Mouse (Mus musculus): Measurements from ENCODE around the gene Coa3. TPM values are rescaled to one million over a fixed set of nuclear protein-coding genes. Genes with fewer than 3 reads are reported as not detected.

Gene Coa3
- polyA plus RNA-seq, 1 experiment from 2014 or later = 197 TPM

- no peak overlapping the region for H3K4me2 ChIP-seq
- no peaks in the 10 kb centered on the region for H3K27me3 ChIP-seq (replicated peaks; ENCODE audit: control insufficient read depth, insufficient read depth, low read length)
- no peak for DNase-seq (ENCODE audit: low spot score)
- no peak overlapping the region for H3K27ac ChIP-seq (ENCODE audit: low read depth, low read length)
- H3K4me1 ChIP-seq (replicated peaks; ENCODE audit: control insufficient read depth, insufficient read depth, low read length) = peaks cover 14% of the 10 kb centered on the region
- no peak overlapping the region for H3K4me3 ChIP-seq (ENCODE audit: low read depth, low read length)
- WGBS = 55% methylated on average over 27 of the region's 27 CpGs
- no peaks in the 10 kb centered on the region for H3K9me3 ChIP-seq (ENCODE audit: control insufficient read depth, low read length)
- H3K36me3 ChIP-seq (ENCODE audit: control insufficient read depth, insufficient read depth, low read length) = peaks cover 5% of the 10 kb centered on the region; the same call in 1 of the 2 replicates
- no peak overlapping the region; the same call in 1 of the 2 replicates for H3K9ac ChIP-seq (ENCODE audit: low read depth, low read length)
- no peak for ATAC-seq (replicated peaks; ENCODE audit: low FRiP score)
Measured at GRCm38 (mm10) chr11:101276319-101277070, 2.4 kb downstream of the Coa3 start.

- ATAC-seq (replicated peaks; ENCODE audit: low FRiP score) = no peak
- no peak overlapping the region for H3K9ac ChIP-seq (ENCODE audit: low read depth, low read length)
- H3K9me3 ChIP-seq (ENCODE audit: control insufficient read depth, low read length) = no peaks in the 10 kb centered on the region
- H3K4me3 ChIP-seq (ENCODE audit: low read depth, low read length) = no peak overlapping the region
- no peak overlapping the region for H3K27ac ChIP-seq (ENCODE audit: low read depth, low read length)
- no peak for DNase-seq (ENCODE audit: low spot score)
- H3K36me3 ChIP-seq (ENCODE audit: control insufficient read depth, insufficient read depth, low read length) = peaks cover 5% of the 10 kb centered on the region; the same call in 1 of the 2 replicates
- peaks cover 14% of the 10 kb centered on the region for H3K4me1 ChIP-seq (replicated peaks; ENCODE audit: control insufficient read depth, insufficient read depth, low read length)
- no peaks in the 10 kb centered on the region for H3K27me3 ChIP-seq (replicated peaks; ENCODE audit: control insufficient read depth, insufficient read depth, low read length)
- H3K4me2 ChIP-seq = no peak overlapping the region
- 76% methylated on average over 4 of the region's 4 CpGs for WGBS
Measured at GRCm38 (mm10) chr11:101275309-101275708, 3.6 kb downstream of the Coa3 start.

- H3K36me3 ChIP-seq (ENCODE audit: control insufficient read depth, insufficient read depth, low read length) = peaks cover 5% of the 10 kb centered on the region; the same call in 1 of the 2 replicates
- H3K4me1 ChIP-seq (replicated peaks; ENCODE audit: control insufficient read depth, insufficient read depth, low read length) = peaks cover 18% of the 10 kb centered on the region
- no peak overlapping the region for H3K9ac ChIP-seq (ENCODE audit: low read depth, low read length)
- ATAC-seq (replicated peaks; ENCODE audit: low FRiP score) (no peak), DNase-seq (ENCODE audit: low spot score) (no peak)
- H3K4me2 ChIP-seq = no peak overlapping the region
- no peaks in the 10 kb centered on the region for H3K9me3 ChIP-seq (ENCODE audit: control insufficient read depth, low read length)
- WGBS = 81% methylated on average over 3 of the region's 3 CpGs
- H3K27me3 ChIP-seq (replicated peaks; ENCODE audit: control insufficient read depth, insufficient read depth, low read length) = no peaks in the 10 kb centered on the region; the same call in none of the 2 replicates
- no peak overlapping the region for H3K4me3 ChIP-seq (ENCODE audit: low read depth, low read length)
- no peak overlapping the region for H3K27ac ChIP-seq (ENCODE audit: low read depth, low read length)
Measured at GRCm38 (mm10) chr11:101272446-101272845, 6.5 kb downstream of the Coa3 start.

DNA sequence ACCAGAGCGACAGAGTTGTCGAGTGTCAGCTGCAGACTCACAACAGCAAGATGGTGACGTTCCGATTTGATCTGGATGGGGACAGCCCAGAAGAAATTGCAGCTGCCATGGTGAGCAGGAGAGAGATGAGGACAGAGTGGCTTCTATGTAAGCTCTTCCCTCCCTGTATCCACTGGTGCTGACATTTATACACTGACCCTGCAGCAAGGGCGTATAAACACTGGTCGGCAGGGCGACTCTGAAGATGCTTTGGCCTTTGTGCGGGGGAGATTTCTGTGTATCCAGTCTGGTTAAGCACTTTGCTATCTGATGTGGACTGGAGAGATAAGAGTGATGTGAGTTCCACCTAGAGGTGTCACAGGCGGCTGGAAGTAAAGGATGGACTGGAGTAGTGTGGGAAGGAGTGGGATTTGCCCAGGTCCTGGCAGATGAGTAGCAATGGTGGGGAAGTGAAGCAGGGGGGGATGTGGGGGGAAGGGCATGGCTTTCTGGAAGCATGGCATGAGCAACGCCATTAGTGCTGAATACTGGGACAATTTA is 9.3 kb downstream of the Coa3 start:
- peaks cover 5% of the 10 kb centered on the region; the same call in 1 of the 2 replicates for H3K36me3 ChIP-seq (ENCODE audit: control insufficient read depth, insufficient read depth, low read length)
- no peak overlapping the region for H3K4me3 ChIP-seq (ENCODE audit: low read depth, low read length)
- peak; percentile 45; the same call in 1 of the 2 replicates for ATAC-seq (replicated peaks; ENCODE audit: low FRiP score)
- no peaks in the 10 kb centered on the region for H3K9me3 ChIP-seq (ENCODE audit: control insufficient read depth, low read length)
- WGBS = 25% methylated on average over 10 of the region's 10 CpGs
- no peak overlapping the region for H3K9ac ChIP-seq (ENCODE audit: low read depth, low read length)
- H3K4me1 ChIP-seq (replicated peaks; ENCODE audit: control insufficient read depth, insufficient read depth, low read length) = peaks cover 19% of the 10 kb centered on the region; the same call in 1 of the 2 replicates
- H3K27ac ChIP-seq (ENCODE audit: low read depth, low read length) = 0 out of 2 replicates have a peak overlapping the region, but pooled peaks have one; percentile 50
- peak overlapping the region; percentile 28; the same call in 1 of the 2 replicates for H3K4me2 ChIP-seq
- no peak for DNase-seq (ENCODE audit: low spot score)
- H3K27me3 ChIP-seq (replicated peaks; ENCODE audit: control insufficient read depth, insufficient read depth, low read length) = peaks cover 10% of the 10 kb centered on the region

DNA sequence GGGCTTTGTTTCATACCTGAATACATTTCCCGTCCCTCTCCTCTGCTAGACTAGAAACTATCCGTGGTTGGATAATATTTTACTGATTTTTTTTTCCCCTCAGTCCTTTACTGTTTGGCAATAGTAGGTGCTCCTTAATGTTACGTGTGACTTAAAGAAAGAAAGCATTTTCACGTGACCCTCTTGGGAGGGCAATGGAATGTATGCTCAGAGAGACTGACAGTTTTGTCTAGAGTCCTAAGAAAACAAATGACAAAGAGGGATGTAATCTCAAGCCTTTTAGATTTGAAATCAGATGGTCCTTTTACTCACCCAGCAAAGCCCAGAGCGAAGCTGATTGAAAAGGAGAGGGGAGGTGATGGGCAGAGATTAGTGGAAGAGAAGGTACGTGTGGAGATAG is 13.0 kb downstream of the Coa3 start:
- WGBS = 51% methylated on average over 6 of the region's 6 CpGs

DNA sequence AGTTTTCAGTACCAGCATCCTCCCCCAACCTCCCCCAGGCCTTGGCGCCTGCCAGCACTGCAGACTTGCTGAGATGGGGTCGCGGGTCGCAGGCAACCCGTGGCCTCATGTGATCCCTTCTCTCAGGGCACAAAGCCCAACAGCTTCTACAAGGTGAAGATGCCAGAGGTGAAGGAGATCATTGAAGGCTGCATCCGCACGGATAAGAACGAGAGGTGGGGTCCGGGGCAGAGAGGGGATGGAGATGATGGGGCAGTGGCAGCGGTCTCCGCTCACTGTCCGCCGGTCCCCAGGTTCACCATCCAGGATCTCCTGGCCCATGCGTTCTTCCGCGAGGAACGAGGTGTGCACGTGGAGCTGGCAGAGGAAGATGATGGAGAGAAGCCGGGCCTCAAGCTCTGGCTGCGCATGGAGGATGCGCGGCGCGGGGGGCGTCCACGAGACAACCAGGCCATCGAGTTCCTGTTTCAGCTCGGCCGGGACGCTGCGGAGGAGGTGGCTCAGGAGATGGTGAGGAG is 13.9 kb downstream of the Coa3 start:
- H3K9me3 ChIP-seq (ENCODE audit: control insufficient read depth, low read length) = no peaks in the 10 kb centered on the region
- DNase-seq (ENCODE audit: low spot score) (no peak), ATAC-seq (replicated peaks; ENCODE audit: low FRiP score) (no peak)
- peaks cover 2% of the 10 kb centered on the region; the same call in 1 of the 2 replicates for H3K36me3 ChIP-seq (ENCODE audit: control insufficient read depth, insufficient read depth, low read length)
- peaks cover 35% of the 10 kb centered on the region for H3K4me1 ChIP-seq (replicated peaks; ENCODE audit: control insufficient read depth, insufficient read depth, low read length)
- H3K27ac ChIP-seq (ENCODE audit: low read depth, low read length) = no peak overlapping the region
- peak overlapping the region; percentile 28 for H3K4me3 ChIP-seq (ENCODE audit: low read depth, low read length)
- peak overlapping the region; percentile 59 for H3K4me2 ChIP-seq
- no peak overlapping the region for H3K9ac ChIP-seq (ENCODE audit: low read depth, low read length)
- peaks cover 37% of the 10 kb centered on the region for H3K27me3 ChIP-seq (replicated peaks; ENCODE audit: control insufficient read depth, insufficient read depth, low read length)
- 12% methylated on average over 31 of the region's 31 CpGs for WGBS

More for the DNA sequence above, 13.0 kb downstream of the Coa3 start:
- no peak overlapping the region for H3K4me3 ChIP-seq (ENCODE audit: low read depth, low read length)
- ATAC-seq (replicated peaks; ENCODE audit: low FRiP score) (no peak), DNase-seq (ENCODE audit: low spot score) (no peak)
- peaks cover 37% of the 10 kb centered on the region for H3K27me3 ChIP-seq (replicated peaks; ENCODE audit: control insufficient read depth, insufficient read depth, low read length)
- H3K27ac ChIP-seq (ENCODE audit: low read depth, low read length) = no peak overlapping the region
- H3K4me2 ChIP-seq = no peak overlapping the region
- H3K9me3 ChIP-seq (ENCODE audit: control insufficient read depth, low read length) = no peaks in the 10 kb centered on the region
- H3K9ac ChIP-seq (ENCODE audit: low read depth, low read length) = no peak overlapping the region
- H3K4me1 ChIP-seq (replicated peaks; ENCODE audit: control insufficient read depth, insufficient read depth, low read length) = peaks cover 36% of the 10 kb centered on the region
- peaks cover 2% of the 10 kb centered on the region; the same call in 1 of the 2 replicates for H3K36me3 ChIP-seq (ENCODE audit: control insufficient read depth, insufficient read depth, low read length)

DNA sequence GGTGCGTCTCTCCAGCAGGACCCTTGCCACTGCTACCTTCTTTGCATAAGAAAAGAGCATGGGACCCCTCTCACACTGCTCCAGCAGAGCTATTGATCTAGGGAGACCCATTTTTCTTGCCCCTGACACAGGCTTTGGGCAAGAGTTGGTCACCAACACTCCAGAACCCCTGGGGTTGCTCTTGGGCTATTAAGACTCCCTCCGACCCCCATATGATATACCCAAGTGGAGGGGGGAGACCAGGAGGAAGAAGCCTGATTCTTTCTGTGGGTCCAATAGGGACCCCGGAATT is 15.0 kb downstream of the Coa3 start:
- H3K27ac ChIP-seq (ENCODE audit: low read depth, low read length) = no peak overlapping the region
- H3K4me1 ChIP-seq (replicated peaks; ENCODE audit: control insufficient read depth, insufficient read depth, low read length) = peaks cover 35% of the 10 kb centered on the region
- 35% methylated on average over 3 of the region's 3 CpGs for WGBS
- DNase-seq (ENCODE audit: low spot score) (no peak), ATAC-seq (replicated peaks; ENCODE audit: low FRiP score) (no peak)
- peak overlapping the region; percentile 99 for H3K4me2 ChIP-seq
- no peak overlapping the region for H3K4me3 ChIP-seq (ENCODE audit: low read depth, low read length)
- H3K9me3 ChIP-seq (ENCODE audit: control insufficient read depth, low read length) = no peaks in the 10 kb centered on the region
- H3K27me3 ChIP-seq (replicated peaks; ENCODE audit: control insufficient read depth, insufficient read depth, low read length) = peaks cover 37% of the 10 kb centered on the region
- H3K36me3 ChIP-seq (ENCODE audit: control insufficient read depth, insufficient read depth, low read length) = peaks cover 5% of the 10 kb centered on the region; the same call in 1 of the 2 replicates
- H3K9ac ChIP-seq (ENCODE audit: low read depth, low read length) = no peak overlapping the region

GRCm38 (mm10) chr11:101263138-101263988 is 15.6 kb downstream of the Coa3 start:
- DNase-seq (ENCODE audit: low spot score) (no peak), ATAC-seq (replicated peaks; ENCODE audit: low FRiP score) (no peak)
- Histone ChIP-seq H3K9ac (ENCODE audit: low read depth, low read length) (no peak overlapping the region), H3K4me2 (peak overlapping the region; percentile 99), H3K4me3 (ENCODE audit: low read depth, low read length) (peak overlapping the region; percentile 82), H3K9me3 (ENCODE audit: control insufficient read depth, low read length) (no peaks in the 10 kb centered on the region), H3K4me1 (replicated peaks; ENCODE audit: control insufficient read depth, insufficient read depth, low read length) (peaks cover 41% of the 10 kb centered on the region), H3K36me3 (ENCODE audit: control insufficient read depth, insufficient read depth, low read length) (peaks cover 6% of the 10 kb centered on the region; the same call in 1 of the 2 replicates), H3K27ac (ENCODE audit: low read depth, low read length) (no peak overlapping the region), H3K27me3 (replicated peaks; ENCODE audit: control insufficient read depth, insufficient read depth, low read length) (peaks cover 37% of the 10 kb centered on the region)
- 11% methylated on average over 32 of the region's 32 CpGs for WGBS

All from liver, embryonic 11.5 days (tissue).